Mouse (Mus musculus) v-Abl transformed pro-B cells (cell line): ENCODE data around the gene Pard6a.

ENCODE experiments used
- in situ Hi-C, 2 experiments: fragments of 400-800 bp; cut with MboI; formaldehyde crosslinking; loops; one replicate each; pipeline ENCODE4 v1.15.1; 2025; ENCODE audit not compliant: unreplicated experiment in 2 of 2

The Pard6a gene

DNA sequence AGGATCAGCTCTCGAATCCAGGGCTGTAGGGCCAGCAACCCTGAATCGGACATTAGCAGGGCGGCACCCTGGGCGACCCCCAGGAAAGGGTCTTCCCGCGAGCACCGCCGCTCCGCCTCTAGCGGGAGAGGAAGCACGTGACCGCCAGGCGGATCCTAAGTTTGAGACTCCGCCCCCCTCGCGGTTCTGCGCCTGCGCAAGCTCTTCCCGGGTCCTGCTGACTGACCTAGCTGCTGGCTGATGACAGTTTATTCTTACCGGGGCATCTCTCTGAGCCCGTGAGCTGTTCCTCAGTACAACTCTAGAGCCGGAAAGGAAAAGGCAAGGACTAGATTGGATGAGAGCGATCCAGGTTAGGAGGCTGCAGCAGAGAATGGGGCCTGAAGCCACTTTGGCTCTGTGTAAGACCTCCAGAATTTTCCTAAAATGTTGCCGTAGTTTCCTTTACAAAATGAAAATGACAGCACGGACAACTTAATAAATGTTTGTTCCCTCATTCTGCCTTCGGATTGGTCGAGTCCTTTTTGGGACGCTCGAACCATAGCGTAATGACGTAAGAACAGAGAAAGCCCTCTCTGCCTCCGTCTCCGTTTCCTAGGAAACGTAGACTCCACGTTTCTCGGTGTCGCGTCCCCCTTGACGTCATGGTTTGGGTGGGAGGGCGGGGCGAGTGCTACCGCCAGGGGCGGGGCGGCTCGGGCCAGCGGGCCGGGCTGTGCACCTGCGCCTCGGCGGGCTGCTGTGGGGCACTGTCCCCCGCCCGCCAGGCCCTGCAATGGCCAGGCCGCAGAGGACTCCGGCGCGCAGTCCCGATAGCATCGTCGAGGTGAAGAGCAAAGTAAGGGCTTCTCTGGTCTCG lies at the start of gene Pard6a, which contains the start of gene Acd:
Gene Pard6a (plus strand): TSS at position 183 of the 859 bp plus-strand sequence.
Gene Acd (minus strand): TSS at position 137 of the 859 bp plus-strand sequence.
- in situ Hi-C loops = no loop called here

DNA sequence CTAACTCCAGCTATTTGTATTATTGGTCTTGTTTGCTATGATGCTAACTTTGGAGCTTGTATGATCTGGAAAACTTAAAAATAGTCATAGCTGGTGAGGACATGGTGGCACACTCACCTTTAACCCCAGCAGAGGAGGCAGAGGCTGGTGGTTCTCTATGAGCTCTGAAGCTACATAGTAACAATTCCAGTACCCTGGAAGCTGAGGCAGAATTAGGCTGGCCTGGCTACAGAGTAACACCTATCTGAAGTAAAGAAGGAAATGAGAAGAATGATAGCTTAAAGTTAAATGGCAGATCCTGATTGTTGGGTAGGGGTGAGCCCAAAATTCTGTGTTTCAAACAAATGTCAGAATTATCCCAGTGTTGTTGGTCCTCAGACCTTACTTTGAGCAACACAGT lies 43.3 kb upstream of the Pard6a start:
- in situ Hi-C loops = no loop called here

DNA sequence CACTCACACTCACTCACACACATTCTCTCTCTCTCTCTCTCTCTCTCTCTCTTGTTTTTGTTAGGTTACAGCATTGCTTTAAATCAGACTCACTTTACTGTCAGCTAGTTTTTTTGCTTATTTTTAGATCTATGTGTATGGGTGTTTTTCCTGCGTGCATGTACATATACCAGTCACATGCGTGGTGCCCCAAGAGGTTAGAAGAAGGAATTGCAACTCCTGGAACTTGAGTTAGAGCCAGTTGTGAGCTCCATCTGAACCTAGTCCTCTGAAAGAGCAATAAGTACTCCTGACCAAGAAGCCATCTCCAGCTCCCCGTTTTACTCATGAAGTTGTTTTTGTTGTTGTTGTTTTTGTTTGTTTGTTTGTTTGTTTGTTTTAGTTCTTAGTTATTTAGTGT lies 39.8 kb upstream of the Pard6a start:
- in situ Hi-C loops = no loop called here

DNA sequence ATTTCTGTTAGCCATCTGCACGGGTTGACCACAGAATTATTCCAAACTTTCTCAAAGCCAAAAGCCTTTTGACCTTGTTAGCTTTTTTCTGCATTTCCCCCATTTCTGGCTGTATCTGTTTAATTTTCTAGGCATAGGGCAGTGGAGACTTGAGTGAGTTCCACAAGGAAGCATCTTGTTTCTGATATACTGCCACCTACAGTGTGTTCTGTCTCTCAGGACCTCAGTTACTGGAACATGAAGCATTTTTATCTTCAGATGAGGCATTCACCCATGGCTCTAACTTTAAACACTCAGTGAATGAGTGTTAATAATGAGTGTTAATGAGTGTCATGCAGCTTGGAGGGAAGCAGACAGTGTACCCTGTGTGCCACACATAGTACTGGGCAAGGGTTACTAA lies 23.1 kb upstream of the Pard6a start:
- in situ Hi-C loops = no loop called here

DNA sequence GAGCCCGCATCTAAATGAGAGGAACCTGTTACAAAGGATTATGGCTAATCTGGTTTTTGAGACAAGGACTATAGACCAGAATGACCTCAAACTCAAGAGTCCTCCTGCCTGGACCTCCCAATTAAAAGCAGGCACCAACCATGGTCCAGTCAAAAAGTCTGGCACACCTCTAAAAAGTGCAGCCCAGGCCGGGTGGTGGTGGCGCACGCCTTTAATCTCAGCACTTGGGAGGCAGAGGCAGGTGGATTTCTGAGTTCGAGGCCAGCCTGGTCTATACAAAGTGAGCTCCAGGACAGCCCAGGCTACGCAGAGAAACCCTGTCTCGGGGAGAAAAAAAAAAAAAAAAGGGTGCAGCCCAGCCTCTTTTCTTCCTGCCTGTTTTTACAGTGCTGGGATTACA lies 15.6 kb upstream of the Pard6a start:
- in situ Hi-C loops = loop anchor here (5.0 kb wide), 3 partner anchors 48 to 88 kb away; partner anchors contain the start of genes Agrp (in 1 of the 2), Ctcf (in 1 of the 2) and Ripor1 (in 1 of the 2)

DNA sequence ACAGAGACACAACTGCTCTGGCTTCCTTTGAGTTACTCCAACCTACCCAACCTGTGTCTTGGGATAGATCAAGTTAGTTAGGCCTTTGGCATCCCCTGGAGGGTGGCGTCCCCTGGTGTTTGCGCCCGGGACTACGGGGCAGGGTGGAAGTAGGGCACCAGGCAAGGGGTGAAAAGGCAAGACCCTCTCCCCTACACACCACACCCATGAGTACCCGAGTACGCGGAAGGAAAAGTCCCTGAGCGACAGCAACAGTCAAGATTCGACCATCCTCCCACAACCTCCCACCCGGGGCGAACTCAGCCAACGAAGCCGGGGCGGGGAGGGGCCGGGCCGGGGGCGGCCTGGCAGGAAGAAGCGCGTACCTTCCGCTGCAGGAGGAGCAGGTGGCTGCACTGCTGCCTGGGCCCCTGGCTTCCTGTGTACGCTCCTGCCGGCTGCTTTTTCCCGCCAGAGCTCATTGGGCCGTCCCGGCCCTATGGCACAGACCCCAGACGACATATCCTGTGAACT lies 15.1 kb upstream of the Pard6a start, which contains the start of gene Carmil2:
Gene Carmil2 (plus strand): TSS at position 479 of the 513 bp plus-strand sequence.
- in situ Hi-C loops = loop anchor here (5.0 kb wide), 3 partner anchors 49 to 89 kb away; partner anchors contain the start of genes Agrp (in 1 of the 2), Ctcf (in 1 of the 2) and Ripor1 (in 1 of the 2)

DNA sequence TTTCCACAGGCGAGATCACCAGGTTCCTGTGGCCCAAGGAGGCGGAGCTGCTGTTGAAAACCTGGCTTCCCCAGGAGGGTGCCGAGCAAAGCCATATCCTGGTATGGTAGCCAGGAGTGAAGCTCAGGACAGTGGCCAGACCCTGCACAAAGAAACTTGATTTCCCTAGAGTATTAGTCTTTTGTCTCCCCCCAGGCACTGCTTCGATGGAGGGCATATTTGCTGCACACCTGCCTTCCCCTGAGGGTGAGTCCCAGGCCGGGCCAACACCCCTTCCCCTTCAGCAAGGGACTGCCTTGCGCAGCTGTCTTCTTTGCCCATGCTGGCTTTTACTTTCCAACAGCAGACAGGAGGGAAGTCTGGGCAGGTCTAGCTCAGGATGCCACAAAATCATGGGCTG lies 14.4 kb upstream of the Pard6a start:
- in situ Hi-C loops = loop anchor here (5.0 kb wide), 3 partner anchors 49 to 89 kb away; partner anchors contain the start of genes Agrp (in 1 of the 2), Ctcf (in 1 of the 2) and Ripor1 (in 1 of the 2)

DNA sequence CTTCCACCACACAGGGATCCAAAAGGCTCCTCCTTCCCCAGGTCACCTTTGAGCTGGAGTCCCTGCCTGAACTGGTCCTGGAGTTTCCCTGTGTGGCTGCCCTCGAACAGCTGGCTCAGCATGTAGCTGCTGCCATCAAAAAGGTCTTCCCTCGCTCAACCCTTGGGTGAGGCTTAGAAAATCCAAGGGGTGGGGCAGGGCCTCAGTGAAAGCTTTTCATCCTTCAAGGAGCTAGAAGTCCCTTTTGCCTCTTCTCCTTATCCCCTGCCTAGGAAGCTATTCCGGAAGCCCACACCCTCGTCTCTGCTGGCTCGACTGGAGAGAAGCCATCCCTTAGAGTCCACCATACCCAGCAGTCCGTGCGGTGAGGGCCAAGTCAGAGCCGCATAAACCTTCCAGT lies 13.4 kb upstream of the Pard6a start:
- in situ Hi-C loops = loop anchor here (5.0 kb wide), 3 partner anchors 50 to 90 kb away; partner anchors contain the start of genes Agrp (in 1 of the 2), Ctcf (in 1 of the 2) and Ripor1 (in 1 of the 2)

DNA sequence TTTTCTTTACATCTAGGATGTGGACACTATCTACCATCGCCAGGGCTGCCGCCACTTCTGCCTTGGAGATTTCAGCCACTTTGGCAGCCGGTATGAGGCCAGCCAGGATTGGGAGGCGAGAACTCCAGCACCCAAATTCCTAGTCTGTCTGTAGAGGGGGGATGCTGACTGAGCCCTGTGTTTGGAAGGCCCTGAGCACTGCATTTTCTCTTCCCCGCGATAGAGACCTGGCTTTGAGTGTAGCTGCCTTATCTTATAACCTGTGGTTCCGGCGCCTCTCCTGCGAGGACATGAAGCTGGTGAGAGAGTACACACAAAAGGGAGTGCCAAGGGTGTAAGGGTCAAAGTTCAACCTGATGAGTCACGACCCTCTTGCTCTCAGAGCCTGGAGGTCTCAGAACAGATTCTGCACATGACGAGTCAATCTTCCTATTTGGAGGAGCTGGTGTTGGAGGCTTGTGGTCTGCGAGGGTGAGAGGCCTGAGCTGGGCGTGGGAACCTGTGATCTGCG lies 12.7 kb upstream of the Pard6a start:
- in situ Hi-C loops = loop anchor here (5.0 kb wide), 3 partner anchors 51 to 91 kb away; partner anchors contain the start of genes Agrp (in 1 of the 2), Ctcf (in 1 of the 2) and Ripor1 (in 1 of the 2)

DNA sequence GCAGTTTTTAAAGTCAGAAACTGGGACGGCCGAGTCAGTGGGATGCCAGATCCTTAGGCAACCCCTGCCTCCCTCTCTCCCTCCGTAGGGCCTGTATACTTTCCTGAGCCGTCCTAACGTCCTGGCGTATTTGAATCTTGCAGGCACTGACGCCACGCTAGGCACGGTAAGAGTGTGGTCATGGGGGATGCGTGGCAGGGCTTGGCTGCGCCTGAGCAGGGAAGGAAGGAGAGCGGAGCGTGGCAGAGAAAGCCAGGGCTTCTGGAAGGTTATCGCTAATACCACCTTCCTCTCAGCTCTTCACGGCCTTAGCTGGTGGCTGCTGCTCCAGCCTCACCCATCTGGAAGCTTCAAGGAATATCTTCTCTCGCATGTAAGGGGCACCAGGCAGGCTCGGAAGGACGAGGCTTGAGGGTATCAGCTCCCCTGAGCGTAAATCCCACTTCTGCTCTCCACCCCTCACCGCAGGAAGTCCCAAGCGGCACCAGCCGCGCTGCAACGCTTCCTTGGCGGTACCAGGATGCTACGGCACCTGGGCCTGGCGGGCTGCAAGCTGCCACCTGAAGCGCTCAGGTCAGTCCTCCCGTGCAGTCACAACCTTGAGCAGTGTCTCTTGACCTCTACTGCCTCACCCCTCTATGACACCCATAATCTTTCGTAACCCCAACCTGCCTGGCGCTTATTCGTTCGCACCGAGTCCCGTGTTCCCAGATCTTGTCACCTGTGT lies 11.5 kb upstream of the Pard6a start:
- in situ Hi-C loops = loop anchor here (5.0 kb wide), 3 partner anchors 52 to 92 kb away; partner anchors contain the start of genes Agrp (in 1 of the 2), Ctcf (in 1 of the 2) and Ripor1 (in 1 of the 2)

DNA sequence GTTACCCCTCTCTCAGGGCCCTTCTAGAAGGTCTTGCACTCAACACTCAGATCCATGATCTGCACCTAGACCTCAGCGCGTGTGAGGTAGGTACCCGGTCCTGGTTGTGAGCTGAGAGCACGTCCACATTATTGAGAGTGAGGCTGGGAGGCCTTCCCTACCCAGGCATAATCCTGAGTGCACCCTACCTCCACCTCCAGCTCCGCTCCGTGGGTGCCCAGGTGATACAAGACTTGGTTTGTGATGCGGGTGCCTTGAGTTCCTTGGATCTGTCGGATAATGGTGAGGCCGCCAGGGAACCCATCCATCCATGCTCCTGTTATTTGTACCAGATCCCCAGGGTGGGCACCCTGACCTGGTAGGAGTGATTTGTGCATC lies 11.0 kb upstream of the Pard6a start:
- in situ Hi-C loops = loop anchor here (5.0 kb wide), 3 partner anchors 53 to 93 kb away; partner anchors contain the start of genes Agrp (in 1 of the 2), Ctcf (in 1 of the 2) and Ripor1 (in 1 of the 2)

DNA sequence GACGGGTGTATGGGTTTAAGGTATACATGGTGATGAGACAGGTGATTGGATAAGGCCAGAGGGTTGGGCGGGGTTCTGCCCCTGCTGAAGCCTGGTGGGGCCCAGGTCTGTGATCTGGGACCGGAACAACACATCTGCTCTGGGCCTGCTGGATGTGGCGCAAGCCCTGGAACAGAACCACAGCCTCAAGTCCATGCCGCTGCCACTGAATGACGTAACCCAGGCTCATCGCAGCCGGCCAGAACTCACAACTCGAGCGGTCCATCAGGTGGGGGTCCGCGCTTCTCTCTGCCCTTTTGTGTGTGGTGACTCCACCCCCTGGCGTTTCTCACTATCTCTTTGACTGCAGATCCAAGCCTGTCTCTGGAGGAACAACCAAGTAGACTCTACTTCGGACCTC lies 10.0 kb upstream of the Pard6a start:
- in situ Hi-C loops = no loop called here

DNA sequence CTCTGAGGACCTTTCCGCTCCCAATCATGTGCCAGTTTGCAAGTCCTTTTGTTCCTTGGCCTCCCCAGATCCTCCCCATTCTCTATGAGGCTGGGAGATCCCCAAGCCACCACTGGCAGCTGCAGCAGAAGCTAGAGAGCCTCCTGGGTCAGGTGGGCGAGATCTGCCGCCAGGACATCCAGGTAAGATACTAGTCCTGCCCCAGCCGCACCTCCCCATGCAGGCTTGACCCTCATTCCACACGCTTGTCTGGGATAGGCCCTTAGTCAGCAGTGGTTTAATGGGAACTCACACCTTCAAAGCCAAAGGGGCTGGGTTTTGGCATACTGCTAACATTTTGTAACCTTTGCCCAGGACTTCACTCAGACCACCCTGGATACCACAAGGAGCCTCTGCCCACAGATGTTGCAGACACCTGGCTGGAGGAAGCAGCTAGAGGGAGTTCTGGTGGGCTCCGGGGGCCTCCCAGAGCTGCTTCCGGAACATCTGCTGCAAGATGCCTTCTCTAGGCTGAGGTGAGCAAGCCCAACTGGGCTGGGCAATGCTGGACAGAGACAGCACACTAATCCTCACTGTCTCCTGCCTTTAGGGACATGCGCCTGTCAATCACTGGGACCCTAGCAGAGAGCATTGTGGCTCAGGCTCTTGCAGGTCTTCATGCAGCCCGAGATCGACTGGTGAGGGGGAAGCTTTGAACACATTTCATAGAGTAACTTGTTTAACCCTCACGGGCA lies 8.3 kb upstream of the Pard6a start:
- in situ Hi-C loops = no loop called here

DNA sequence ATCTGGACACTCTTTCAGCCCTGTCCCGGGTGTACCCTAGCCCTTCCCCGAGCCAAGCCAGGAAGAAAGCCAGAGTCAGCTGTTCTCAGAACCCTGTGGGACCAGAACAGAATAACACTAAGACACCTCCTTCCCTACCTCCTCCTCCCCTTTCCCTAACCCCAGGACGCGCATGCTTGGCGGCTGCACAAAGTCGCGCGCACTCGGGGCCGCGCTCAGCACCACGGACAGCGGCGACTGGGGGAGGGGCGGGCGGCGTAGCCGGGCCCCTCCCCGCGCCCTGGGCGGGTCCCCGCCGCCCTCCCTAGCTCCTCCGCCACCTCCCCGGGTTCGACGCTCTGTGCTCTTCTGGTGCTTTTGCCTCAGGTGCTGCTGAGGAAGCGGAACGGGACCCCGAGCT lies 7.3 kb upstream of the Pard6a start:
- in situ Hi-C loops = no loop called here

DNA sequence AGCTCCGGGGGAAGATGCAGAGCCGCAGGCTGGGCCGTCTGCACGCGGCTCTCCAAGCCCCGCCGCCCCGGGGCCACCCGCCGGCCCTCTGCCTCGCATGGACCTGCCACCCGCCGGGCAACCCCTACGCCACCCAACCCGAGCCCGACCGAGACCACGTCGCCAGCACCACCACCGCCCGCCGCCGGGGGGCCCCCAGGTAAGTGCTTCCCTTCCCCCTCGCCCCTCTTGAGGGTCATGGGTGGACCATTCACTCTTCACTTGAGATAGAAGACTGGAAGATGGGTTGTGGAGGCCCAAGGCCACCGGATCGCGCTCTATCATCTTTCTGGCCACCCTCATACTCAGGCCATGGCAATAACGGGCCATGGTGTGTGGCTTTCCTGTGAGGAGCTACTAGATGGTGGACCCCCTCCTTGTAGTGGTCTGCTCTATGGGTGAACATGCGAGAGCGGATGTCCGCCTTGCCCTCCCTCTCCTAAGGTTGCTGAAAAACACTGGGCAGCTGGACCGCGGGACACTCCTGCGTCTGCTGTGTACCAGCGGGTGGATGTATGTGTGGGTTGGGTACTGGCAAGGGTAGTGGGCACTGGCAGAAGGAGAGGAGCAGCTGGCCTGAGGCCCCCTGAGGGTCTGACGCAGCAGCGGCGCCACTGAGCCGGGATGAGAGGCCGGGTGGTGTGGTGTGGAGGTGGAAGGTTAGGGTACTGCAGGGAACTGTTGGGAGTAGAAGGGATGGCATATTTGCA lies 6.7 kb upstream of the Pard6a start:
- in situ Hi-C loops = no loop called here

DNA sequence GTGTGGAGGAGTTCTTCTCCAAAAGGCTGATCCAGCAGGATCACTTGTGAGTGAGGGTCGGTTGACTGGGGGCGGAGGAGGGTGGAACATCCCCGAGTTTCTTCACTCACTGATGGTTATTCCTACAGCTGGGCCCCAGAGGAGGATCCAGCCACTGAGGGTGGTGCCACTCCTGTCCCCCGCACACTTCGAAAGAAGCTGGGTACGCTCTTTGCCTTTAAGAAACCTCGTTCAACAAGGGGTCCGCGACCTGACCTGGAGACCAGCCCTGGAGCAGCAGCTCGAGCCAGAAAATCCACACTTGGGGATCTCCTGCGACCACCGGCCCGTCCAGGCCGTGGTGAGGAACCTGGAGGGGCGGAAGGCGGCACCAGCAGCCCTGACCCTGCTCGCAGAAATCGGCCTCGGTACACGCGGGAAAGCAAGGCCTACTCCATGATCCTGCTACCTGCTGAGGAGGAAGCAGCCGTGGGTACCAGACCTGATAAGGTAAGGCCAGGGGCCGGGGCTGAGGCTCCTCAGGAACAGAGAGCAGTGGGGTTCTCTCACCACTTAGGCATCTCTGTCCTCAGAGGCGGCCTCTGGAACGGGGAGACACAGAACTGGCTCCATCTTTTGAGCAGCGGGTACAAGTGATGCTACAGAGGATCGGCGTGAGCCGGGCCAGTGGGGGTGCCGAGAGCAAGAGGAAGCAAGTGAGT lies 5.7 kb upstream of the Pard6a start:
- in situ Hi-C loops = no loop called here

DNA sequence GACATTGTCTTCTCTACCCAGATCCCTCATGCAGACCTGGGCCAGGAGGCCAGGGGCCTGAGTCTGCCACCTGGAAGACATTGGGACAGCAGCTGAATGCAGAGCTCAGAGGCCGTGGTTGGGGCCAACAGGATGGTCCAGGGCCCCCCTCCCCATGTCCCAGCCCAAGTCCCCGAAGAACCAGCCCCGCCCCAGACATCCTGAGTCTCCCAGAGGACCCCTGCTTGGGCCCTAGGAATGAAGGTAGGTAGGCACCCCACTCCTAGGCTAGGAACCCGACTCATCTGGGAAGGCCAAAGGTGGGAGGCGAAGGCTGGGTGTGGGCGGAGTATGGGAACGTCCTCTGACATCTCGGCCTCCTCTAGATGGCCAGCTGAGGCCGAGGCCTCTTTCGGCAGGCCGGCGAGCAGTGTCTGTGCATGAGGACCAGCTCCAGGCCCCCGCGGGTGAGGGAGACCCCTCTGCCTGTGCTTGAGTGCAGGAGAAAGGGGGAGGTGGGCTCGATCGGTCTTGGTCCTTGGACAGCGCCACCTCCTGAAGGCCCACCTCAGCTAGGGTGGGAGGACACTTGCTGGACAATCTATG lies 3.7 kb upstream of the Pard6a start:
- in situ Hi-C loops = no loop called here

DNA sequence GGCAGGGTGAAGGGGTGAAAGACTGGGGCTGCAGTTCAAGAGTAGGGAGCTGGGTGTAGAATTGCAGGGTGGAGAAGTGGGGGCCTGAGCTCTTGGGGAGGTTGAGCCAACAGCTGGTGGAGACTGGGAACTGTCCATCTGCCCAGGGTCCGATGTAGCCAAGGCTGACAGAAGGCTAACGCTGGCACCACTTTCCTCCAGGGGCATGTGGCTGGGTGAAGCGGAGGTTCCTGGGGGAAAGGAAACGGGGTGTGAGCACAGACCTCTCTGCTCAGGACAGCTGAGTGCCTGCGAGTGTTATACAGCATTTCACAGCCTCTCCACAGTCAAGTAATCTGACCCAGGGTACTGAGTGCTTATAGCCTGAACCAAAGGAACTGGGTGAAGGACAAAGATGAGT lies 2.2 kb upstream of the Pard6a start:
- in situ Hi-C loops = no loop called here
